Mouse (Mus musculus) E14TG2a.4 (cell line): ENCODE data around the gene Tcf25.

Experiments used
- CTCF ChIP-seq: conservative IDR thresholded peaks from 2 replicates; pipeline ENCODE4 v1.5.1; 2014; ENCODE audit warnings: low read length
- NANOG ChIP-seq: IDR thresholded peaks from 2 replicates; pipeline ENCODE4 v1.6.1; 2014; ENCODE audit warnings: borderline replicate concordance, low read length, mixed read lengths
- POU5F1 ChIP-seq: IDR thresholded peaks from 2 replicates; pipeline ENCODE4 v1.6.1; 2014; ENCODE audit warnings: low read length, borderline replicate concordance

DNA sequence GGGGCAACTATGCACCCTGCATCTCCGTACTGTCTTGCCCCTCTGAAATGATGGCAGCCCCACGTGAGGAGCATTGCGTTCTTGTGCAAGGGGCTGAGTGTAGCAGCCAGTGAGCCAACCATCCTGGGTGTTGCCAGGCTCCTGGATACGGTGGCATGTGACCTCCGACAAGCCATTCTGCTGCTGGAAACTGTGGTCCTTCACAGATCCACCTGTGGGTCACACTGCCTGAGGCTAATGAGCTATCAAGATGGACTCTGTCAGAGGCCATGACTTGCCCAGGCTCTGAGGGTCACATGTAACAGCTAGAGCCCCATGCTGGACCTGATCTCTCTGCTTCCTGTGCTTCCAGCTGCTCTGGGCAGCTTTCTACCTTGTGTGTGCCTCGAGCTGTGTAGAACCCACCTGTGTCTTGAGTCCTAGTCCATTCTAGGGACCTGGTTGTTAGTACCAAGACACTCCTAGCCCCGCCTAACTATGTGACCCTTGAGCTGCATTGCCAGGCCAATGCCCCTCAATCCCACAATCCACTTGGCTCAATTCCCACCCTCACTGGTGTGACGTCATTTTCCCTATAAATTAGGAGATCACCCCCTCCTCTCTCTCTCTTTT is 43.5 kb downstream of the Tcf25 start:
- TF ChIP-seq CTCF: no peak
- TF ChIP-seq POU5F1: no peak
- no peak for TF ChIP-seq NANOG
